Mouse (Mus musculus) intestine, embryonic 14.5 days (tissue): ENCODE results near the gene Gm21762. TPM values are rescaled to one million over a fixed set of nuclear protein-coding genes. Genes with fewer than 3 reads are reported as not detected.
"Not testable (repeated sequence)": the region's sequence is repeated elsewhere in the genome, so short reads cannot be mapped to it uniquely, and the experiment has no call there.

Experiments used
- ATAC-seq: fragments of 200-750 bp; cut with Nextera tagmentation; replicated peaks from 2 replicates; pipeline ENCODE4 v1.8.0; 2017; ENCODE audit warnings: low read depth, moderate number of reproducible peaks, moderate TSS enrichment, moderate library complexity; ENCODE audit not compliant: low FRiP score, low TSS enrichment
- DNase-seq: peaks from one replicate; pipeline ENCODE4 v3.0.0-alpha.2; 2018; ENCODE audit warnings: low spot score
- H3K27ac ChIP-seq: fragments of 300-500 bp; sonication (generic); 2 replicates; pipeline ENCODE4 v1.5.1; 2014; ENCODE audit warnings: low read depth, mild to moderate bottlenecking, control low read depth
- H3K27me3 ChIP-seq: fragments of 300-500 bp; sonication (generic); replicated peaks from 2 replicates; pipeline ENCODE4 v1.6.1; 2014; ENCODE audit warnings: low read length, control low read depth; ENCODE audit not compliant: control insufficient read depth, insufficient read depth
- H3K36me3 ChIP-seq: fragments of 300-500 bp; sonication (generic); 2 replicates; pipeline ENCODE4 v1.6.1; 2014; ENCODE audit warnings: low read length, control low read depth; ENCODE audit not compliant: control insufficient read depth, insufficient read depth
- H3K4me1 ChIP-seq: fragments of 300-500 bp; sonication (generic); replicated peaks from 2 replicates; pipeline ENCODE4 v1.6.1; 2014; ENCODE audit warnings: low read length, control low read depth, mixed read lengths; ENCODE audit not compliant: control insufficient read depth, insufficient read depth
- H3K4me2 ChIP-seq: fragments of 300-500 bp; sonication (generic); 2 replicates; pipeline ENCODE4 v1.6.1; 2014; ENCODE audit warnings: low read length
- H3K4me3 ChIP-seq: fragments of 300-500 bp; sonication (generic); 2 replicates; pipeline ENCODE4 v1.5.1; 2014; ENCODE audit warnings: low read depth, low read length, control low read depth, mixed read lengths
- H3K9ac ChIP-seq: fragments of 300-500 bp; sonication (generic); 2 replicates; pipeline ENCODE4 v1.6.1; 2014; ENCODE audit warnings: mild to moderate bottlenecking, low read length
- H3K9me3 ChIP-seq: fragments of 300-500 bp; sonication (generic); 2 replicates; pipeline ENCODE4 v1.6.1; 2016; ENCODE audit warnings: low read length, control low read depth; ENCODE audit not compliant: control insufficient read depth
- WGBS: fragments of 180-500 bp; shearing (Covaris S2); extraction: QIAGEN DNeasy Blood & Tissue Kit; methylation state at CpG from one replicate; pipeline ENCODE4 v1.1.7; 2014; 5-methylcytosine and 5-hydroxymethylcytosine counted together
- polyA plus RNA-seq: library from polyadenylated mRNA; unstranded; fragments of >200 nt; fragmentation: Nextera tagmentation; extraction: Ambion mirVana; gene quantifications from 2 replicates; pipeline ENCODE4 v1.2.1, GENCODE M21; 2014

Gene Gm21762
- polyA plus RNA-seq, 1 experiment from 2014 or later: not detected

- not testable (repeated sequence) for H3K9me3 ChIP-seq, H3K27me3 ChIP-seq, H3K4me3 ChIP-seq, H3K36me3 ChIP-seq, H3K9ac ChIP-seq, H3K4me1 ChIP-seq, ATAC-seq, H3K27ac ChIP-seq, H3K4me2 ChIP-seq, DNase-seq
- WGBS: 91% methylated on average over 16 of the region's 25 CpGs
Observed at GRCm38 (mm10) chr13:120223012-120223659, 7.4 kb upstream of the Gm21762 start.

GRCm38 (mm10) chr13:120220922-120221321, 5.2 kb upstream of the Gm21762 start:
- H3K36me3 ChIP-seq, H3K27ac ChIP-seq, H3K4me3 ChIP-seq, ATAC-seq, H3K27me3 ChIP-seq, H3K4me1 ChIP-seq, H3K4me2 ChIP-seq, H3K9ac ChIP-seq, H3K9me3 ChIP-seq, DNase-seq: not testable (repeated sequence)
- WGBS: 80% methylated on average over 5 of the region's 5 CpGs

GRCm38 (mm10) chr13:120196189-120196821, 19.4 kb downstream of the Gm21762 start:
- H3K27ac ChIP-seq, ATAC-seq, H3K4me3 ChIP-seq, DNase-seq, H3K27me3 ChIP-seq, H3K36me3 ChIP-seq, H3K9me3 ChIP-seq, H3K4me2 ChIP-seq, H3K4me1 ChIP-seq, H3K9ac ChIP-seq: not testable (repeated sequence)
- 74% methylated on average over 7 of the region's 8 CpGs for WGBS

GRCm38 (mm10) chr13:120172133-120172532, 43.6 kb downstream of the Gm21762 start, which contains the start of gene Gm21818:
Gm21818 (plus strand) TSS chr13:120172433.
- not testable (repeated sequence) for H3K36me3 ChIP-seq, DNase-seq, H3K27ac ChIP-seq, H3K4me2 ChIP-seq, H3K4me3 ChIP-seq, H3K27me3 ChIP-seq, H3K4me1 ChIP-seq, ATAC-seq, H3K9me3 ChIP-seq, H3K9ac ChIP-seq
- 81% methylated on average over 4 of the region's 4 CpGs for WGBS

- H3K4me1 ChIP-seq, H3K27me3 ChIP-seq, H3K4me3 ChIP-seq, H3K36me3 ChIP-seq, DNase-seq, H3K4me2 ChIP-seq, H3K9ac ChIP-seq, H3K9me3 ChIP-seq, ATAC-seq, H3K27ac ChIP-seq: not testable (repeated sequence)
- 57% methylated on average over 5 of the region's 5 CpGs for WGBS
Observed at GRCm38 (mm10) chr13:120168301-120168700, 47.4 kb downstream of the Gm21762 start.

Other genes starting within 250 kb of the Gm21762 start
- not detected in 2 replicates for gene Gm36079, start 188.9 kb downstream of the Gm21762 start, polyA plus RNA-seq
- not detected in 2 replicates for gene Gm21188, start 163.8 kb downstream of the Gm21762 start, polyA plus RNA-seq
- not detected in 2 replicates for gene Gm20767, start 75.7 kb downstream of the Gm21762 start, polyA plus RNA-seq
- gene Gm21818, start 43.5 kb downstream of the Gm21762 start, polyA plus RNA-seq: not detected in 2 replicates
- not detected in 2 replicates for gene Gm21731, start 23.2 kb upstream of the Gm21762 start, polyA plus RNA-seq
- not detected in 2 replicates for gene AF067061, start 47.2 kb upstream of the Gm21762 start, polyA plus RNA-seq
- 0.27 and 0.44 TPM in 2 replicates for gene BC147527, start 84.4 kb upstream of the Gm21762 start, polyA plus RNA-seq
- not detected in 2 replicates for gene Tcstv3, start 100.9 kb upstream of the Gm21762 start, polyA plus RNA-seq